Mouse (Mus musculus): Measurements from ENCODE around the gene Mrpl17. TPM values are rescaled to one million over a fixed set of nuclear protein-coding genes. Genes with fewer than 3 reads are reported as not detected.

Gene Mrpl17
- 84.2 and 99.0 TPM in 2 replicates for polyA plus RNA-seq (2012)

GRCm38 (mm10) chr7:105810877-105811489 lies at the start of gene Mrpl17:
Mrpl17 (minus strand) TSS chr7:105811099.

GRCm38 (mm10) chr7:105787285-105788140 lies 23.4 kb downstream of the Mrpl17 start, which contains the start of gene Dchs1:
Dchs1 (minus strand) TSS chr7:105787654.

Other genes with a start within 250 kb of the Mrpl17 start
- 0.54 and 1.1 TPM in 2 replicates for gene Apbb1, start 229.4 kb downstream of the Mrpl17 start, polyA plus RNA-seq (2012)
- not detected in 2 replicates for gene Hpx, start 211.0 kb downstream of the Mrpl17 start, polyA plus RNA-seq (2012)
- 10.2 and 10.6 TPM in 2 replicates for gene Trim3, start 177.5 kb downstream of the Mrpl17 start, polyA plus RNA-seq (2012)
- 178 and 270 TPM in 2 replicates for gene Timm10b, start 171.0 kb downstream of the Mrpl17 start, polyA plus RNA-seq (2012)
- 80.3 and 83.8 TPM in 2 replicates for gene Arfip2, start 170.7 kb downstream of the Mrpl17 start, polyA plus RNA-seq (2012)
- gene Gm45799, start 170.5 kb downstream of the Mrpl17 start, polyA plus RNA-seq (2012), result 87.9 and 116 TPM in 2 replicates
- 0.23 and 0.38 TPM in 2 replicates for gene Dnhd1, start 160.3 kb downstream of the Mrpl17 start, polyA plus RNA-seq (2012)
- 47.1 and 54.7 TPM in 2 replicates for gene Ilk, start 74.5 kb downstream of the Mrpl17 start, polyA plus RNA-seq (2012)
- 18.9 and 33.4 TPM in 2 replicates for gene Rrp8, start 73.7 kb downstream of the Mrpl17 start, polyA plus RNA-seq (2012)
- gene Taf10, start 66.7 kb downstream of the Mrpl17 start, polyA plus RNA-seq (2012), result 290 and 304 TPM in 2 replicates
- gene Tpp1, start 58.9 kb downstream of the Mrpl17 start, polyA plus RNA-seq (2012), result 35.6 and 36.7 TPM in 2 replicates
- gene Dchs1, start 23.4 kb downstream of the Mrpl17 start, polyA plus RNA-seq (2012), result 0.06 and 0.19 TPM in 2 replicates
- gene Gm4070, start 142.9 kb upstream of the Mrpl17 start, polyA plus RNA-seq (2012), result 0.24 and 1.4 TPM in 2 replicates

Data from megakaryocyte-erythroid progenitor cell, adult 5 weeks (primary cell).